Mouse (Mus musculus) cerebellum, adult (tissue): ENCODE data around the gene Acp4.
"Not testable (repeated sequence)": the region's sequence is repeated elsewhere in the genome, so short reads cannot be mapped to it uniquely, and the experiment has no call there.

Source experiments
- ATAC-seq: cut with Nextera tagmentation; 2 replicates; pipeline ENCODE4 v1.9.2; 2017; ENCODE audit warnings: mild to moderate bottlenecking, moderate library complexity, mixed read lengths; ENCODE audit not compliant: insufficient number of reproducible peaks, low FRiP score, low TSS enrichment

The Acp4 gene

GRCm38 (mm10) chr7:44208307-44208706, 48.9 kb downstream of the Acp4 start:
- ATAC-seq: no peak

GRCm38 (mm10) chr7:44207135-44207534, 50.0 kb downstream of the Acp4 start, which contains the start of gene Klk1b4:
Klk1b4 (plus strand) TSS chr7:44207435.
- ATAC-seq: not testable (repeated sequence)
